Mouse (Mus musculus): ENCODE results near the gene Sh3bgrl3.

Gene Sh3bgrl3

GRCm38 (mm10) chr4:134128983-134129362 lies 384 bp upstream of the Sh3bgrl3 start:
- DNase-seq (ENCODE audit: extremely low spot score, low spot score), result no peak

- no peak for DNase-seq (ENCODE audit: extremely low spot score, low spot score)
These were observed 796 bp downstream of the Sh3bgrl3 start for GRCm38 (mm10) chr4:134127793-134128192.

GRCm38 (mm10) chr4:134127121-134127455 lies 1.5 kb downstream of the Sh3bgrl3 start:
- no peak for DNase-seq (ENCODE audit: extremely low spot score, low spot score)

- no peak for DNase-seq (ENCODE audit: extremely low spot score, low spot score)
These were observed 2.1 kb downstream of the Sh3bgrl3 start for GRCm38 (mm10) chr4:134126300-134127120.

GRCm38 (mm10) chr4:134125383-134126060 lies 3.1 kb downstream of the Sh3bgrl3 start:
- DNase-seq (ENCODE audit: extremely low spot score, low spot score), result no peak

- DNase-seq (ENCODE audit: extremely low spot score, low spot score), result peak; percentile 67
These were observed 4.7 kb downstream of the Sh3bgrl3 start for GRCm38 (mm10) chr4:134123680-134124551.

GRCm38 (mm10) chr4:134123147-134123546 lies 5.4 kb downstream of the Sh3bgrl3 start:
- no peak for DNase-seq (ENCODE audit: extremely low spot score, low spot score)

- no peak for DNase-seq (ENCODE audit: extremely low spot score, low spot score)
These were observed 6.3 kb downstream of the Sh3bgrl3 start for GRCm38 (mm10) chr4:134122281-134122680.

GRCm38 (mm10) chr4:134121571-134121970 lies 7.0 kb downstream of the Sh3bgrl3 start:
- DNase-seq (ENCODE audit: extremely low spot score, low spot score), result no peak

GRCm38 (mm10) chr4:134120916-134121315 lies 7.7 kb downstream of the Sh3bgrl3 start:
- no peak for DNase-seq (ENCODE audit: extremely low spot score, low spot score)

GRCm38 (mm10) chr4:134120192-134120805 lies 8.3 kb downstream of the Sh3bgrl3 start:
- no peak for DNase-seq (ENCODE audit: extremely low spot score, low spot score)

GRCm38 (mm10) chr4:134119644-134120043 lies 8.9 kb downstream of the Sh3bgrl3 start:
- no peak for DNase-seq (ENCODE audit: extremely low spot score, low spot score)

- no peak for DNase-seq (ENCODE audit: extremely low spot score, low spot score)
These were observed 9.5 kb downstream of the Sh3bgrl3 start for GRCm38 (mm10) chr4:134119042-134119441.

GRCm38 (mm10) chr4:134118126-134118800 lies 10.3 kb downstream of the Sh3bgrl3 start:
- no peak for DNase-seq (ENCODE audit: extremely low spot score, low spot score)

GRCm38 (mm10) chr4:134117012-134117411 lies 11.6 kb downstream of the Sh3bgrl3 start:
- no peak for DNase-seq (ENCODE audit: extremely low spot score, low spot score)

GRCm38 (mm10) chr4:134116501-134116900 lies 12.1 kb downstream of the Sh3bgrl3 start:
- DNase-seq (ENCODE audit: extremely low spot score, low spot score), result no peak

GRCm38 (mm10) chr4:134115215-134116144 lies 13.1 kb downstream of the Sh3bgrl3 start:
- DNase-seq (ENCODE audit: extremely low spot score, low spot score), result no peak

GRCm38 (mm10) chr4:134114038-134114437 lies 14.6 kb downstream of the Sh3bgrl3 start:
- no peak for DNase-seq (ENCODE audit: extremely low spot score, low spot score)

- no peak for DNase-seq (ENCODE audit: extremely low spot score, low spot score)
These were observed 15.1 kb downstream of the Sh3bgrl3 start for GRCm38 (mm10) chr4:134113356-134113994.
